Mouse (Mus musculus): Measurements from ENCODE around the gene Ifngr1. TPM values are rescaled to one million over a fixed set of nuclear protein-coding genes. Genes with fewer than 3 reads are reported as not detected.
"Not testable (repeated sequence)": the region's sequence is repeated elsewhere in the genome, so short reads cannot be mapped to it uniquely, and the experiment has no call there.

Gene Ifngr1
- polyA plus RNA-seq, 1 experiment from 2014 or later, result 115 TPM

- H3K4me1 ChIP-seq (ENCODE audit: control insufficient read depth, insufficient read depth, low read length), result peaks cover 21% of the 10 kb centered on the region
- peak overlapping the region; percentile 74 for H3K27ac ChIP-seq (ENCODE audit: low read length)
- peak overlapping the region; percentile 30 for H3K4me3 ChIP-seq (ENCODE audit: low read length)
- H3K9ac ChIP-seq (ENCODE audit: low read depth, low read length), result peak overlapping the region; percentile 22; the same call in 1 of the 2 replicates
- H3K36me3 ChIP-seq (ENCODE audit: control insufficient read depth, insufficient read depth, low read length), result peaks cover 5% of the 10 kb centered on the region; the same call in 1 of the 2 replicates
- no peaks in the 10 kb centered on the region for H3K9me3 ChIP-seq (ENCODE audit: control insufficient read depth, low read length)
- ATAC-seq, result peak; percentile 26
- peak overlapping the region; percentile 48 for H3K4me2 ChIP-seq (ENCODE audit: low read depth, low read length)
- H3K27me3 ChIP-seq (replicated peaks; ENCODE audit: control insufficient read depth, insufficient read depth, low read length), result no peaks in the 10 kb centered on the region
- 76% methylated on average over 3 of the region's 3 CpGs for WGBS
These were observed 2.6 kb downstream of the Ifngr1 start for GRCm38 (mm10) chr10:19594201-19594905.

DNA sequence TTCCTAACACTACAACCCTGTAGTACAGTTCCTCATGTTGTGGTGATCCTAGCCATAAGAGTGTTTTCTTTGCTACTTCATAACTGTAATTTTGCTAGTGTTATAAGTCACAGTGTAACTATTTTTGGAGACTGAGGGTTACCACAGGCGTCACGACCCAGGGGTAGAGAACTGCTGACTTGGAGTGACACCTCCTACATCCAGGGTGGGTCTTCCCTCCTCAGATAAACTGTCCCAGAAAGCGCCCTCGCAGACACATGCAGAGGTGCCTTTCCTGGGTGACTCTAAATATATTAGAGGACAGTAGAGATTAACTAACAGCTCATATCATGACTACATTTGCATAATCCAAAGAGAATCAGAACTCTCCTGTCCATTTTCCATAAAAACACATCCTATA is 5.1 kb downstream of the Ifngr1 start:
- H3K9me3 ChIP-seq (ENCODE audit: control insufficient read depth, low read length), result no peaks in the 10 kb centered on the region
- H3K27ac ChIP-seq (ENCODE audit: low read length), result no peak overlapping the region
- no peak overlapping the region for H3K4me3 ChIP-seq (ENCODE audit: low read length)
- ATAC-seq, result no peak
- peaks cover 16% of the 10 kb centered on the region for H3K36me3 ChIP-seq (ENCODE audit: control insufficient read depth, insufficient read depth, low read length)
- no peak overlapping the region for H3K4me2 ChIP-seq (ENCODE audit: low read depth, low read length)
- peaks cover 16% of the 10 kb centered on the region for H3K4me1 ChIP-seq (ENCODE audit: control insufficient read depth, insufficient read depth, low read length)
- 84% methylated on average over 4 of the region's 4 CpGs for WGBS
- no peak overlapping the region for H3K9ac ChIP-seq (ENCODE audit: low read depth, low read length)
- no peaks in the 10 kb centered on the region for H3K27me3 ChIP-seq (replicated peaks; ENCODE audit: control insufficient read depth, insufficient read depth, low read length)

DNA sequence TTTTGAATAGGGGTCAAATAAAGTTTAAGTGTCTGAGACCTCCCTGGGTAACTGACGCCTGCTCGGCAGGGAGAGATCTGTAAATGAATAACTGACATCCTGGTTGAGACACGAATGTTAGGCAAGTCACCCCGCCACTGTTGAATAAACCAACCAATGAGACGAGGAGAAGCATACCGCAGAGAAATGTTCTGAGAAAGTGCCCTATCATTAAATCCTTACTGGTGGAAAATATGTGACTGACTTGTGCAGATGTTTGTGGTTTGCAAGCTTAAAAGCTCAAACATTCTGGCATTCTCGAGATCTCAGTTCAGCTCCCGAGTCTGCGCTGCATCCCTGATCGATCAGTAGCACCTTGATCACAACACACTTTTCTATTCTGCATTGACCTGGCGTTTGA is 6.3 kb downstream of the Ifngr1 start:
- H3K36me3 ChIP-seq (ENCODE audit: control insufficient read depth, insufficient read depth, low read length), result peaks cover 26% of the 10 kb centered on the region
- ATAC-seq, result peak; percentile 31; the same call in 1 of the 2 replicates
- no peak overlapping the region for H3K4me2 ChIP-seq (ENCODE audit: low read depth, low read length)
- WGBS, result 65% methylated on average over 11 of the region's 11 CpGs
- no peak overlapping the region for H3K9ac ChIP-seq (ENCODE audit: low read depth, low read length)
- no peak overlapping the region for H3K27ac ChIP-seq (ENCODE audit: low read length)
- peaks cover 16% of the 10 kb centered on the region for H3K4me1 ChIP-seq (ENCODE audit: control insufficient read depth, insufficient read depth, low read length)
- no peaks in the 10 kb centered on the region for H3K27me3 ChIP-seq (replicated peaks; ENCODE audit: control insufficient read depth, insufficient read depth, low read length)
- H3K9me3 ChIP-seq (ENCODE audit: control insufficient read depth, low read length), result no peaks in the 10 kb centered on the region
- no peak overlapping the region for H3K4me3 ChIP-seq (ENCODE audit: low read length)

GRCm38 (mm10) chr10:19599331-19600092 is 7.8 kb downstream of the Ifngr1 start:
- WGBS, result 68% methylated on average over 6 of the region's 6 CpGs
- H3K27me3 ChIP-seq (replicated peaks; ENCODE audit: control insufficient read depth, insufficient read depth, low read length), result no peaks in the 10 kb centered on the region
- no peak for ATAC-seq
- peaks cover 37% of the 10 kb centered on the region for H3K36me3 ChIP-seq (ENCODE audit: control insufficient read depth, insufficient read depth, low read length)
- peak overlapping the region; percentile 54 for H3K27ac ChIP-seq (ENCODE audit: low read length)
- H3K4me2 ChIP-seq (ENCODE audit: low read depth, low read length), result no peak overlapping the region
- no peak overlapping the region for H3K4me3 ChIP-seq (ENCODE audit: low read length)
- no peaks in the 10 kb centered on the region for H3K9me3 ChIP-seq (ENCODE audit: control insufficient read depth, low read length)
- H3K9ac ChIP-seq (ENCODE audit: low read depth, low read length), result no peak overlapping the region
- H3K4me1 ChIP-seq (ENCODE audit: control insufficient read depth, insufficient read depth, low read length), result peaks cover 5% of the 10 kb centered on the region

DNA sequence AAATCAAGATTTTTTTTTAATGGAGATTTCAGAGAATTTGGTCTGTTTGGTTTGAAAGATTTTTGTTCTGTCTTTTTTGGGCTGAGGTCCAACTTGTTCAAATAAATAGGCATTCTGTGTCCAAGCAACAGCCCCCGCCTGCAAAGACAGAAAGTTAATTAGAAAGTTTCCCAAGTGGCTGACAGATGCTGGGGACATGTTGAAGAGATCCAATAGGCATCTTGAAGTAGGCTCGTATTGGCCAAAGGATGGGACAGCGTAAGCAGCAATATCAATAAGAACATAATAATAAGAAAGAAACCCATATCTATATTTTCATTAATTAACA is 8.3 kb downstream of the Ifngr1 start:
- H3K27ac ChIP-seq (ENCODE audit: low read length), result no peak overlapping the region
- no peaks in the 10 kb centered on the region for H3K27me3 ChIP-seq (replicated peaks; ENCODE audit: control insufficient read depth, insufficient read depth, low read length)
- H3K4me1 ChIP-seq (ENCODE audit: control insufficient read depth, insufficient read depth, low read length), result peaks cover 2% of the 10 kb centered on the region; the same call in 1 of the 2 replicates
- H3K9me3 ChIP-seq (ENCODE audit: control insufficient read depth, low read length), result no peaks in the 10 kb centered on the region
- H3K4me3 ChIP-seq (ENCODE audit: low read length), result no peak overlapping the region
- no peak overlapping the region for H3K9ac ChIP-seq (ENCODE audit: low read depth, low read length)
- H3K36me3 ChIP-seq (ENCODE audit: control insufficient read depth, insufficient read depth, low read length), result peaks cover 39% of the 10 kb centered on the region
- no peak for ATAC-seq
- WGBS, result 80% methylated on average over 3 of the region's 3 CpGs
- H3K4me2 ChIP-seq (ENCODE audit: low read depth, low read length), result no peak overlapping the region

- not testable (repeated sequence) for H3K9ac ChIP-seq (ENCODE audit: low read depth, low read length); H3K9me3 ChIP-seq (ENCODE audit: control insufficient read depth, low read length); H3K27me3 ChIP-seq (replicated peaks; ENCODE audit: control insufficient read depth, insufficient read depth, low read length); H3K4me3 ChIP-seq (ENCODE audit: low read length); H3K4me2 ChIP-seq (ENCODE audit: low read depth, low read length); ATAC-seq; H3K27ac ChIP-seq (ENCODE audit: low read length); H3K4me1 ChIP-seq (ENCODE audit: control insufficient read depth, insufficient read depth, low read length)
- H3K36me3 ChIP-seq (ENCODE audit: control insufficient read depth, insufficient read depth, low read length), result peaks cover 42% of the 10 kb centered on the region
- WGBS, result 27% methylated on average over 1 of the region's 1 CpGs
These were observed 9.8 kb downstream of the Ifngr1 start for GRCm38 (mm10) chr10:19601502-19601901.

GRCm38 (mm10) chr10:19603231-19603630 is 11.5 kb downstream of the Ifngr1 start:
- Histone ChIP-seq H3K4me2 (ENCODE audit: low read depth, low read length) (no peak overlapping the region), H3K9me3 (ENCODE audit: control insufficient read depth, low read length) (no peaks in the 10 kb centered on the region), H3K27me3 (replicated peaks; ENCODE audit: control insufficient read depth, insufficient read depth, low read length) (no peaks in the 10 kb centered on the region), H3K4me3 (ENCODE audit: low read length) (no peak overlapping the region), H3K4me1 (ENCODE audit: control insufficient read depth, insufficient read depth, low read length) (peaks cover 2% of the 10 kb centered on the region; the same call in 1 of the 2 replicates), H3K36me3 (ENCODE audit: control insufficient read depth, insufficient read depth, low read length) (peaks cover 40% of the 10 kb centered on the region), H3K27ac (ENCODE audit: low read length) (no peak overlapping the region), H3K9ac (ENCODE audit: low read depth, low read length) (no peak overlapping the region)
- WGBS, result 88% methylated on average over 6 of the region's 6 CpGs
- ATAC-seq, result no peak

DNA sequence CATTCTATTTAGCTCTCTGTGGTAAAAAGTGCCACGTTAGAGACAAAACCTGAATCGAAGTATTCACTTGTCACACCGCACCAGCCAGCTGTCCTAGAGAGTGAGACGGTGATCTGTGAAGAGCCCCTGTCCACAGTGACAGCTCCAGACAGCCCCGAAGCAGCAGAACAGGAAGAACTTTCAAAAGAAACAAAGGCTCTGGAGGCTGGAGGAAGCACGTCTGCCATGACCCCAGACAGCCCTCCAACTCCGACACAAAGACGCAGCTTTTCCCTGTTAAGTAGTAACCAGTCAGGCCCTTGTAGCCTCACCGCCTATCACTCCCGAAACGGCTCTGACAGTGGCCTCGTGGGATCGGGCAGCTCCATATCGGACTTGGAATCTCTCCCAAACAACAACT is 17.4 kb downstream of the Ifngr1 start:
- WGBS, result 68% methylated on average over 14 of the region's 14 CpGs
- H3K9ac ChIP-seq (ENCODE audit: low read depth, low read length), result no peak overlapping the region
- peaks cover 3% of the 10 kb centered on the region for H3K4me1 ChIP-seq (ENCODE audit: control insufficient read depth, insufficient read depth, low read length)
- H3K27me3 ChIP-seq (replicated peaks; ENCODE audit: control insufficient read depth, insufficient read depth, low read length), result no peaks in the 10 kb centered on the region
- no peak overlapping the region for H3K4me2 ChIP-seq (ENCODE audit: low read depth, low read length)
- no peak overlapping the region for H3K4me3 ChIP-seq (ENCODE audit: low read length)
- no peak for ATAC-seq
- H3K36me3 ChIP-seq (ENCODE audit: control insufficient read depth, insufficient read depth, low read length), result peaks cover 18% of the 10 kb centered on the region
- no peaks in the 10 kb centered on the region for H3K9me3 ChIP-seq (ENCODE audit: control insufficient read depth, low read length)
- H3K27ac ChIP-seq (ENCODE audit: low read length), result no peak overlapping the region

GRCm38 (mm10) chr10:19611616-19612015 is 19.9 kb downstream of the Ifngr1 start:
- Histone ChIP-seq H3K27me3 (replicated peaks; ENCODE audit: control insufficient read depth, insufficient read depth, low read length) (no peaks in the 10 kb centered on the region), H3K36me3 (ENCODE audit: control insufficient read depth, insufficient read depth, low read length) (peaks cover 10% of the 10 kb centered on the region), H3K27ac (ENCODE audit: low read length) (no peak overlapping the region), H3K9me3 (ENCODE audit: control insufficient read depth, low read length) (no peaks in the 10 kb centered on the region), H3K4me3 (ENCODE audit: low read length) (no peak overlapping the region), H3K9ac (ENCODE audit: low read depth, low read length) (no peak overlapping the region), H3K4me2 (ENCODE audit: low read depth, low read length) (no peak overlapping the region), H3K4me1 (ENCODE audit: control insufficient read depth, insufficient read depth, low read length) (peaks cover 5% of the 10 kb centered on the region)
- 33% methylated on average over 2 of the region's 2 CpGs for WGBS
- ATAC-seq, result no peak
